Mouse (Mus musculus) myocyte (in vitro differentiated cells): Measurements from ENCODE around the gene Med24. TPM values are rescaled to one million over a fixed set of nuclear protein-coding genes. Genes with fewer than 3 reads are reported as not detected.

Experiments
- H3K27me3 ChIP-seq: one replicate; pipeline ENCODE4 v1.6.1; 2011; ENCODE audit not compliant: control insufficient read depth, insufficient read depth, insufficient read length
- H3K36me3 ChIP-seq: one replicate; pipeline ENCODE4 v1.6.1; 2011; ENCODE audit not compliant: control insufficient read depth, insufficient read depth
- H3K4me2 ChIP-seq: one replicate; pipeline ENCODE4 v1.6.1; 2011; ENCODE audit warnings: low read depth, control low read depth
- H3K4me3 ChIP-seq: one replicate; pipeline ENCODE4 v1.5.1; 2011; ENCODE audit warnings: mild to moderate bottlenecking, control low read depth, moderate library complexity
- H3K79me2 ChIP-seq: one replicate; pipeline ENCODE4 v1.6.1; 2011; ENCODE audit not compliant: control insufficient read depth, insufficient read depth
- H3ac ChIP-seq: one replicate; pipeline ENCODE4 v1.6.1; 2011; ENCODE audit not compliant: control insufficient read depth, insufficient read length
- CEBPB ChIP-seq: IDR thresholded peaks from 2 replicates; pipeline ENCODE4 v1.6.1; 2011; ENCODE audit warnings: mild to moderate bottlenecking, moderate library complexity; ENCODE audit not compliant: poor library complexity, insufficient read depth, severe bottlenecking
- E2F4 ChIP-seq: IDR thresholded peaks from one replicate; pipeline ENCODE4 v1.6.1; 2011; ENCODE audit warnings: mild to moderate bottlenecking, control low read depth, moderate library complexity; ENCODE audit not compliant: insufficient read depth
- MAX ChIP-seq: IDR thresholded peaks from one replicate; pipeline ENCODE4 v1.6.1; 2011; ENCODE audit warnings: low read depth, mild to moderate bottlenecking, control low read depth
- MYOD1 ChIP-seq, 3 experiments: IDR thresholded peaks; one replicate each; pipeline ENCODE4 v1.6.1; 2011; ENCODE audit warnings: control low read depth in 2 of 3, low read depth in 2 of 3, mild to moderate bottlenecking in 2 of 3, moderate library complexity in 1 of 3; ENCODE audit not compliant: insufficient read length in 2 of 3, control insufficient read depth in 1 of 3
- MYOG ChIP-seq, 3 experiments: IDR thresholded peaks; one replicate each; pipeline ENCODE4 v1.6.1; 2011; ENCODE audit warnings: control low read depth in 2 of 3, low read depth in 2 of 3, mild to moderate bottlenecking in 2 of 3; ENCODE audit not compliant: insufficient read length in 2 of 3, control insufficient read depth in 1 of 3, insufficient read depth in 1 of 3
- POLR2A ChIP-seq: IDR thresholded peaks from one replicate; pipeline ENCODE4 v1.6.1; 2011; ENCODE audit warnings: low read depth, mild to moderate bottlenecking, control low read depth, moderate library complexity; ENCODE audit not compliant: insufficient read length
- POLR2AphosphoS2 ChIP-seq: IDR thresholded peaks from one replicate; pipeline ENCODE4 v1.6.1; 2011; ENCODE audit warnings: low read depth, control low read depth; ENCODE audit not compliant: insufficient read length
- REST ChIP-seq: IDR thresholded peaks from one replicate; pipeline ENCODE4 v1.6.1; 2011; ENCODE audit warnings: mild to moderate bottlenecking, control low read depth, moderate library complexity; ENCODE audit not compliant: insufficient read depth, insufficient read length
- SRF ChIP-seq: IDR thresholded peaks from one replicate; pipeline ENCODE4 v1.6.1; 2011; ENCODE audit warnings: low read depth; ENCODE audit not compliant: control insufficient read depth, insufficient read length
- TCF12 ChIP-seq: IDR thresholded peaks from one replicate; pipeline ENCODE4 v1.6.1; 2011; ENCODE audit warnings: mild to moderate bottlenecking, control low read depth; ENCODE audit not compliant: poor library complexity, insufficient read depth, severe bottlenecking
- TCF3 ChIP-seq: IDR thresholded peaks from one replicate; pipeline ENCODE4 v1.6.1; 2011; ENCODE audit warnings: low read depth, control low read depth; ENCODE audit not compliant: insufficient read length
- USF1 ChIP-seq: IDR thresholded peaks from one replicate; pipeline ENCODE4 v1.6.1; 2011; ENCODE audit warnings: low read depth, mild to moderate bottlenecking, control low read depth, moderate library complexity
- polyA plus RNA-seq: library from polyadenylated mRNA; unstranded; fragments of >200 nt; fragmentation: generic; extraction: Trizol; gene quantifications from one replicate; pipeline ENCODE4 v1.2.1, GENCODE M21; 2012; ENCODE audit warnings: missing spikeins

Med24 gene
- polyA plus RNA-seq, 1 experiment = 32.5 TPM

DNA sequence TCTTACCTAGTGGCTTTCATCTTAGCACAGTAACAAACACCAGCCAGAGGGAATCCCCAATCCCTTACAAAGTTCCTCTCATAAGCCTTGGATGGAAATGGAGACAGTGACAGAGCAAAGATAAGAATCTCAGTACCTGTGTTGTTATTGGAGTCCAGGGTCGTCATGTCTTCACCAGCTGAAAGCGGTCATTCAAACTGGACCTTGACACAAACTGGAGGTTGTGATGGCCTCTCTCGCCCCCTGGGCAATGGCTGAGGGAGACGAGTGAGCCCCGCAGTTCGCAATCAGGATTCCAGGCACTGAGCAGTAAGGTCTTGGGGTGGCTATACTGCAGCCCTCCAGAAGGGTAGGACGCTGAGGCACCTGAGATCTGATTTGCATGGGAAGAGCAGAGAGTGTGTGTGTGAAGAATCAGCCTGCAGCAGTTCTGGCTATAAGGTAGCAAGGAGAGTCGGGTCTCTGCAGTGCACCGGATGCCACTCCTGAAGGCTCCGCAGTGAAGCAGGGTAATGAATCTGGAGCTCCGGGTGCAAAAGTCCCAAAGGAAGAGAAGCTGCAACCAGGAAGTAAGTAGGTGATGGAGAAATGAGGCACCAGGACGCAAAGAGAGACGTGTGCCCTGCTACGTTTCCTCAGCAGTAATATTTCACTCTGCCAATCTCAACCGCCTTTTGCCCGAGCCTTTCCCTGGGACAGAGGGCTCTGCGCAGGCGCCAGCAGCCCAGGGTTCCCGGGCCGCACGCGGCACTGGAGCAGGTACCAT, 45.5 kb upstream of the Med24 start, which contains the start of gene Nr1d1:
TSS of gene Nr1d1 (minus strand) at position 752 of the 766 bp plus-strand sequence.
- H3ac ChIP-seq = peak within 1 kb of the TSS; percentile 34
- H3K27me3 ChIP-seq = no peaks in the 10 kb centered on the region
- TF ChIP-seq POLR2AphosphoS2 (peak; percentile 95), POLR2A (peak; percentile 93), USF1 (no peak), CEBPB (no peak), MYOD1 (IDR thresholded peaks at IDR 0.05; ENCODE audit: control insufficient read depth in 1 of 3, insufficient read length in 2 of 3, low read depth in 2 of 3) (peak in 1 of 3 experiments; percentile 31)
- H3K4me3 ChIP-seq = peak within 1 kb of the TSS; percentile 75
- peak within 1 kb of the TSS; percentile 99 for H3K4me2 ChIP-seq
- peaks cover 19% of the 10 kb centered on the region for H3K36me3 ChIP-seq
- peaks cover 18% of the 10 kb centered on the region for H3K79me2 ChIP-seq

DNA sequence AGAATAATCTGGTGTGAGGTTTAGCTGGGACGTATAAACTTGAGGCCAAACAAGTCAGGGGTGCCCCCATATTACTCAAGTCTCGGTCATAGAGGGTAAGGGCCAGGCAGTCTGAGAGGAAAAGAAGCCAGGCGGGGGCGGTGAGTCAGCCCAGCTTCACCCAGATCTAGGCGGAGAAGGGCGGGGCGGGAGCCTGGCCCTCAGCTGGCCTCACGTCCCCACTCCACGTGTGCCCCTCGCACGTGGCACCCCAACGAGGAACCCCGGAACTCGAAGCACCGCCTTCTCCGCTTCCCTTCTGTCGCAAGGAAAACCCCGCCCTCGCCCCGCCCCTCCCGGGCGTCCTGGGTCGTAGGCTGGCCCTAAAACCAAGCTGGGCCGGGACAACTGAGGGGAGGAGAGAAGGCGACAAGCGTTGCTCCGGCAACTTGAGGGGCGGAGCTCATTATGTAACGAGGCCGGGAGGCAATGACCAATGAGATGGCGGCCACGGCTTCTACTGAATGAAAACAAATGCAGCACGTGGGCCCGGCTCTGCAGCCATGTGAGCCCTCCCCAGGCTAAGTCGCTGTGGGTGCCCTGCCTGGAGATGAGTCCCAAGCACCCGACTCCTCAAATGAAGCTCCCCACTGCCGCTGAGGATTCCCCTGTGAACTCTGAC, 44.5 kb upstream of the Med24 start:
- peak overlapping the region; percentile 99 for H3K4me2 ChIP-seq
- no peaks in the 10 kb centered on the region for H3K27me3 ChIP-seq
- H3ac ChIP-seq = no peak overlapping the region
- peaks cover 18% of the 10 kb centered on the region for H3K79me2 ChIP-seq
- peaks cover 26% of the 10 kb centered on the region for H3K36me3 ChIP-seq
- TF ChIP-seq CEBPB = 0 out of 2 replicates have a peak, but pooled peaks have one; percentile 27
- no peak for TF ChIP-seq SRF
- peak; percentile 60 for TF ChIP-seq USF1
- peak in 2 of 3 experiments; percentile 56 to 78 for TF ChIP-seq MYOG (IDR thresholded peaks at IDR 0.05; ENCODE audit: control insufficient read depth in 1 of 3, insufficient read depth in 1 of 3, insufficient read length in 2 of 3, low read depth in 2 of 3)
- no peak for TF ChIP-seq E2F4
- no peak for TF ChIP-seq TCF3
- TF ChIP-seq POLR2AphosphoS2 = peak; percentile 91
- peak in 2 of 3 experiments; percentile 36 to 71 for TF ChIP-seq MYOD1 (IDR thresholded peaks at IDR 0.05; ENCODE audit: control insufficient read depth in 1 of 3, insufficient read length in 2 of 3, low read depth in 2 of 3)
- no peak for TF ChIP-seq REST
- no peak for TF ChIP-seq MAX
- TF ChIP-seq TCF12 = no peak
- peak; percentile 61 for TF ChIP-seq POLR2A
- peak overlapping the region; percentile 75 for H3K4me3 ChIP-seq

DNA sequence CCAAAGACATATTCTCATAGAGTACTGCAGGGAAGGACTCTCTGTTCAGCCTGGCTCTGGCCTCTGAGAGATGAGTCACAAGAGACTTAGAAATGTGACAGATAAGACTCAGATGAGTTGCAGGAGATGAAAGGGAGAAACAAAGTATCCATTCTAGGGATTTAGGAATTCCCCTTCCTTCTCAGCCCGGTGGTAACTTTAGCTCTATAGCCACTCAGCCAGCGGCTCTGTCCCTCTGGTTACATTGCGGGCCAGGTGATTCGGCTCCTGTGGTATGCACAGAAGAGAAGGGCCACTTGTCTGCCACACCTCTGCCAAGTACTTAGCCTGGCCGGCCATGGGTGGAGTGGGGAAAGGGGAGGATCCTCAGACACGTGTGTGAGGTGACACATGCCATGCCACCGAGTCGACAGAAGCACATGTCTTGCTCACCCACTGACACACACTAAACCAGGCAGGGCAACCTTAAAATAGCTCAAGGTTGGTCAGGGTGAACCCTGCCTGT, 43.5 kb upstream of the Med24 start:
- H3K4me3 ChIP-seq = peak overlapping the region; percentile 75
- H3K36me3 ChIP-seq = peaks cover 30% of the 10 kb centered on the region
- no peaks in the 10 kb centered on the region for H3K27me3 ChIP-seq
- TF ChIP-seq TCF3 (no peak), MYOG (IDR thresholded peaks at IDR 0.05; ENCODE audit: control insufficient read depth in 1 of 3, insufficient read depth in 1 of 3, insufficient read length in 2 of 3, low read depth in 2 of 3) (peak in 2 of 3 experiments; percentile 58 to 92), SRF (no peak), E2F4 (no peak), CEBPB (no peak), MAX (peak; percentile 89), USF1 (peak; percentile 9), TCF12 (peak; percentile 33), POLR2AphosphoS2 (peak; percentile 94), POLR2A (peak; percentile 65), MYOD1 (IDR thresholded peaks at IDR 0.05; ENCODE audit: control insufficient read depth in 1 of 3, insufficient read length in 2 of 3, low read depth in 2 of 3) (peak in 2 of 3 experiments; percentile 69 to 81)
- peak overlapping the region; percentile 99 for H3K4me2 ChIP-seq
- no peak overlapping the region for H3ac ChIP-seq
- H3K79me2 ChIP-seq = peaks cover 18% of the 10 kb centered on the region

DNA sequence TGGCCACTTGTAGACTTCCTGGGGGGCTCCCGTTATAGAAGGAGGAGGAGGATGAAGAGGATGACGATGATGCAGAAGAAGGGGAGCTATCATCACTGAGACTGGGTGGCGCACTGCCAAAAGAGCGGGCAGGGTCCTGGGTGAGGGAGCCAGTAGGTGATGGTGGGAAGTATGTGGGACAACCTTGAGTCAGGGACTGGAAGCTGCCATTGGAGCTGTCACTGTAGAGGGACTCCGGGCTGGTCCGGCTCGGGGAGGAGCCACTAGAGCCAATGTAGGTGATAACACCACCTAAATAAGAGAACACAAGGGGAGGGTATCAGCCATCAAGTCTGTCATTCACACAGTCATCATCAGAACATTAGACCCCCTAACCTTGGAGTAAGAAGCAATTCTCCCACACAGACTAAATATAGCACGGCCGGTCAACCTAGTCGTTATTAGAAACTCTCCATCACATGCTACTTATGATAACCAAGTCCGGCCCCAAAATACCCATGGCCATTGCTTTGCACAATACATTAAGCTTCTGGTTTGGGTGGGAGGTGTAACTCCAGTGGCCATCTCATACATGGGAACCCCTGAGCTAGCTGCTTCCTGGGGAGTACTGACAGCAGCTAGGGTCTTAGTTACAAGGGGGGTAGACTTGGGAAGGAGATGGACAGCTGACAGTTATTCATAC, 42.8 kb upstream of the Med24 start:
- Histone ChIP-seq H3ac (no peak overlapping the region), H3K27me3 (no peaks in the 10 kb centered on the region), H3K4me3 (peak overlapping the region; percentile 75), H3K36me3 (peaks cover 30% of the 10 kb centered on the region), H3K4me2 (peak overlapping the region; percentile 99), H3K79me2 (peaks cover 18% of the 10 kb centered on the region)
- TF ChIP-seq MYOG (IDR thresholded peaks at IDR 0.05; ENCODE audit: control insufficient read depth in 1 of 3, insufficient read depth in 1 of 3, insufficient read length in 2 of 3, low read depth in 2 of 3) = no peak
- TF ChIP-seq POLR2AphosphoS2 = peak; percentile 72
- TF ChIP-seq TCF3 = no peak
- no peak for TF ChIP-seq REST
- TF ChIP-seq SRF = no peak
